Mouse (Mus musculus) intestine, embryonic 16.5 days (tissue): ENCODE data around the gene Acacb. TPM values are rescaled to one million over a fixed set of nuclear protein-coding genes. Genes with fewer than 3 reads are reported as not detected.

Experiments used
- ATAC-seq: fragments of 200-750 bp; cut with Nextera tagmentation; 2 replicates; pipeline ENCODE4 v1.8.0; 2017; ENCODE audit warnings: moderate TSS enrichment, moderate library complexity
- H3K27ac ChIP-seq: fragments of 300-500 bp; sonication (generic); 2 replicates; pipeline ENCODE4 v1.5.1; 2014; ENCODE audit warnings: mild to moderate bottlenecking, low read length
- H3K27me3 ChIP-seq: fragments of 300-500 bp; sonication (generic); replicated peaks from 2 replicates; pipeline ENCODE4 v1.6.1; 2014; ENCODE audit warnings: low read length, control low read depth, mixed read lengths; ENCODE audit not compliant: control insufficient read depth, insufficient read depth
- H3K36me3 ChIP-seq: fragments of 300-500 bp; sonication (generic); 2 replicates; pipeline ENCODE4 v1.6.1; 2014; ENCODE audit warnings: low read length, control low read depth; ENCODE audit not compliant: control insufficient read depth, insufficient read depth
- H3K4me1 ChIP-seq: fragments of 300-500 bp; sonication (generic); 2 replicates; pipeline ENCODE4 v1.6.1; 2014; ENCODE audit warnings: low read length, control low read depth, mixed read lengths; ENCODE audit not compliant: control insufficient read depth, insufficient read depth
- H3K4me2 ChIP-seq: fragments of 300-500 bp; sonication (generic); 2 replicates; pipeline ENCODE4 v1.6.1; 2014; ENCODE audit warnings: low read depth, low read length, control low read depth
- H3K4me3 ChIP-seq: fragments of 300-500 bp; sonication (generic); 2 replicates; pipeline ENCODE4 v1.5.1; 2014; ENCODE audit warnings: mild to moderate bottlenecking, low read length
- H3K9ac ChIP-seq: fragments of 300-500 bp; sonication (generic); 2 replicates; pipeline ENCODE4 v1.6.1; 2014; ENCODE audit warnings: low read depth, low read length
- H3K9me3 ChIP-seq: fragments of 300-500 bp; sonication (generic); 2 replicates; pipeline ENCODE4 v1.6.1; 2016; ENCODE audit warnings: low read length, control low read depth; ENCODE audit not compliant: control insufficient read depth
- WGBS: fragments of 180-500 bp; shearing (Covaris S2); extraction: QIAGEN DNeasy Blood & Tissue Kit; methylation state at CpG from one replicate; pipeline ENCODE4 v1.1.7; 2014; 5-methylcytosine and 5-hydroxymethylcytosine counted together
- polyA plus RNA-seq: library from polyadenylated mRNA; unstranded; fragments of >200 nt; fragmentation: Nextera tagmentation; extraction: Ambion mirVana; gene quantifications from 2 replicates; pipeline ENCODE4 v1.2.1, GENCODE M21; 2015

The Acacb gene
- polyA plus RNA-seq = 1.1 and 1.4 TPM in 2 replicates

DNA sequence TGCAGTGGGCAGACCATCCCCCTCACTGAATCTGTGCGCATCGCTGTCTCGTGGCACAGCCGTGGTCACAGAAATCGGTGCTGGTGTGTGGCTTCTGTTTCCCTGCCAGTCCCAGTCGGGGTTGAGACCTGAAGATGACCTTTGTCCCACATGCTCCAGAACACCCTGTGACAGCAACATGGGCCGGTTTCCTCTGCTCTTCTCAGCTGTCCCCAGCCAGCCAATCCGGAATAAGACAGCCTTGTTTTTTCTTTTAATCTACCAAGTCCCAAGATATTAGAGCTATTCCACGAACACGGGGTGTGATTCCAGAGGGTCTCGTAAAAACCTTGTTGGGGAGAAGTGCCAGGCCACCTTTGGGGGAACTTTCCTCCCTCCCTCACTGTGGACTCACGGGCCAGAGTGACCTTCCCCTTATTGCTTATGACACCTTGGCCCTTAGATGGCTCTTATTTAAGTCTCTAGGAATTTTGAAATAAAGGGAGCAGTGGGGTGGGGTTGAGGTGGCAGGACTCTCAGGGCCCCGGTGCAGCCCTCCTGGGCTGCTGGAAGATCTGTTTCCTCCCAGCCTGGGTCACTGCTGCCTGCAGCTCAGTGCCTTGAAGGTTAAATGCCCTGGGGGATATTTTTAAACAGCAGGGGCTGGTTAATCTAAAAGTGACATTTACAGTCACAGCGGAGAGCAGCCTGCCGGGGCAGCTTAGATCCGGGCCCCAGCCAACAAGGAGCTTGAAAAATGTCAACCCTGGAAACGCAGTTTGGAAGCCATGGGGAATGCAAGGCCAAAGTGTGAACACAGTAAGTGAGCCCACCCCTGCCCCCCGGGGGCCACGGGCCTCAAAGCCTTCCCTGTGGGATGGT, at the start of gene Acacb:
Acacb (plus strand) TSS at position 508 of the 861 bp plus-strand sequence.
- H3K4me2 ChIP-seq = no peak within 1 kb of the TSS; the same call in 1 of the 2 replicates
- H3K4me3 ChIP-seq = no peak within 1 kb of the TSS
- H3K9me3 ChIP-seq = no peaks in the 10 kb centered on the region
- peak; percentile 56 for ATAC-seq
- H3K36me3 ChIP-seq = no peaks in the 10 kb centered on the region
- H3K27ac ChIP-seq = peak within 1 kb of the TSS; percentile 14; the same call in 1 of the 2 replicates
- peak within 1 kb of the TSS; percentile 33 for H3K9ac ChIP-seq
- WGBS = 31% methylated on average over 19 of the region's 19 CpGs
- H3K27me3 ChIP-seq = no peaks in the 10 kb centered on the region
- H3K4me1 ChIP-seq = peaks cover 22% of the 10 kb centered on the region

DNA sequence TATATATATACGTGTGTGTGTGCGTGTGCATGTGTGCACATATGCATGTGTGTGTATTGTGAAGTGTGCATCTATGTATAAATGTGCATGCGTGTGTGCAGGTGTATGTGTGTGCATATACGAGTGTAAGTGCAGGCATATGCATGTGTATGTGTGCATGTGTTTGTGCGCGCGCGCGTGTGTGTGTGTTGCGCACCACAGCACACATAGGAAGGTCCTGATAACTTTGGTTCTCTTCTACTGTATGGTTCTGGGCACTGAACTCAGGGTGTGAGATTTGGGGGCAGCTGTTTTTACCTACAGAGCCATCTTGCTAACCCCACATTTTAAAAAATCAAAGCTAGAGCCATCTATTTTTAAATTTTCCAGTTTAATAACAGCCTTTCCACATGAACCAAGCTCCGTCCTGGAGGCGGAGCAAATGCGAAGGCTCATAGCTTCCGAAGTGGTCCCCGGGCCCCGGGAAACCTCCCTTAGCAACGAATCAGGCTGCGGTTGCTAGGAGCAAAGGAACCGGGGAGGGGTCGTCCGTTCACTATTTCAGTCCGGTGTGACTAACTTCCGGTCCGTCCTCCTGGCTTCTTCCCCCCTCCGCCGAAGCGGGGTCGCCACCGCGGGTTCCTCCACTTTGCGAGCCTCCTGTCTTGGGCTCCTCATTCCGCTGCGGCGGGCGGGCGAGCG, 46.5 kb upstream of the Acacb start:
- Histone ChIP-seq H3K9ac (peak overlapping the region; percentile 97), H3K4me3 (peak overlapping the region; percentile 97), H3K27me3 (no peaks in the 10 kb centered on the region), H3K4me2 (peak overlapping the region; percentile 97), H3K9me3 (no peaks in the 10 kb centered on the region), H3K36me3 (no peaks in the 10 kb centered on the region), H3K27ac (0 out of 2 replicates have a peak overlapping the region, but pooled peaks have one; percentile 51), H3K4me1 (peaks cover 10% of the 10 kb centered on the region)
- peak; percentile 94 for ATAC-seq
- 7% methylated on average over 37 of the region's 37 CpGs for WGBS

GRCm38 (mm10) chr5:114100390-114101099, 45.8 kb upstream of the Acacb start:
- Histone ChIP-seq H3K4me1 (peaks cover 10% of the 10 kb centered on the region), H3K4me2 (peak overlapping the region; percentile 97), H3K9me3 (no peaks in the 10 kb centered on the region), H3K4me3 (peak overlapping the region; percentile 97), H3K27ac (0 out of 2 replicates have a peak overlapping the region, but pooled peaks have one; percentile 51), H3K27me3 (no peaks in the 10 kb centered on the region), H3K9ac (peak overlapping the region; percentile 97), H3K36me3 (no peaks in the 10 kb centered on the region)
- 1% methylated on average over 62 of the region's 64 CpGs for WGBS
- ATAC-seq = peak; percentile 83

DNA sequence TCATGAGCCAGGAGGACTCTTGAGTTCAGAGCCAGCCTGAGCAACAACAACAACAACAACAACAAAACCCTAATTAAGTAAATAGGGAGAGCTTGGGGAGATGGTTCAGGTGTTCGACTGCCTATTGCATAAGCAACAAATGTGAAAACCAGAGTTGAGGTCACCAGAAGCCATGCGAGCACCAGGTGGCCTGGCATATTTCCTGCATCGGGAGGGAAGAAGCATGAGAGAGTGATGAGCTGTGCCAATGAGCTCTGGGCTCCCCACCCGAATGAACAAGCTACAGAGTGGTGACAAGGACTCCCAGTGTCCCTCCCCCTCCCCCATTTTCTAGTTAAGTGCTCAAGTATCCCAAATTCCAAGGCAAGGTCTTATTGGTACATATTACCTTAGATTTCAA, 44.5 kb upstream of the Acacb start:
- 83% methylated on average over 4 of the region's 4 CpGs for WGBS
- H3K4me1 ChIP-seq = peaks cover 10% of the 10 kb centered on the region
- no peak for ATAC-seq

DNA sequence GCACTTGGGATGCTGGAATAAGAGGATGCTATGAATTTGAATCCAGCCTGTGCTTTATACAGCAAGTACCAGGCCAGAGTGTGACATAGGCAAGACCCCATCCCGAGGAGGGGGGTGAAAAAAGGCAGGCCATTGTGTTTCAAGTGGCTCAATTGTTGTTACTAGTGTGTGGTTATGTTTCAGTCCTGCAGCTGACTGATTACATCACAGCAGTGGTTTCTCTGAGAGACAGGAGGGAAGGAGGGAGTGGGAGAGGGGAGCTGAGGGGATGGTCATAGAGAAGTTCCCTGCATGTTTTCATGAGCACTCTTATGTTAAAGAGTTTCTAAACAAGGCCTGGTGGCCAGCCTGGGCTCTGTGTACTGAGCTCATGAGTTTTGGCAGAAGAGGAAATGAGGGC, 43.5 kb upstream of the Acacb start:
- Histone ChIP-seq H3K4me1 (peaks cover 10% of the 10 kb centered on the region), H3K27ac (no peak overlapping the region), H3K9ac (no peak overlapping the region), H3K9me3 (no peaks in the 10 kb centered on the region), H3K4me2 (no peak overlapping the region), H3K4me3 (no peak overlapping the region), H3K27me3 (no peaks in the 10 kb centered on the region), H3K36me3 (0 out of 2 replicates have a peak, but pooled peaks cover under 1% of the 10 kb centered on the region)
- ATAC-seq = no peak
- 72% methylated on average over 1 of the region's 1 CpGs for WGBS

More for the DNA sequence above, 44.5 kb upstream of the Acacb start:
- no peak overlapping the region for H3K27ac ChIP-seq
- H3K9ac ChIP-seq = no peak overlapping the region
- H3K4me3 ChIP-seq = no peak overlapping the region
- H3K36me3 ChIP-seq = no peaks in the 10 kb centered on the region
- H3K27me3 ChIP-seq = no peaks in the 10 kb centered on the region
- no peak overlapping the region for H3K4me2 ChIP-seq
- H3K9me3 ChIP-seq = no peaks in the 10 kb centered on the region

DNA sequence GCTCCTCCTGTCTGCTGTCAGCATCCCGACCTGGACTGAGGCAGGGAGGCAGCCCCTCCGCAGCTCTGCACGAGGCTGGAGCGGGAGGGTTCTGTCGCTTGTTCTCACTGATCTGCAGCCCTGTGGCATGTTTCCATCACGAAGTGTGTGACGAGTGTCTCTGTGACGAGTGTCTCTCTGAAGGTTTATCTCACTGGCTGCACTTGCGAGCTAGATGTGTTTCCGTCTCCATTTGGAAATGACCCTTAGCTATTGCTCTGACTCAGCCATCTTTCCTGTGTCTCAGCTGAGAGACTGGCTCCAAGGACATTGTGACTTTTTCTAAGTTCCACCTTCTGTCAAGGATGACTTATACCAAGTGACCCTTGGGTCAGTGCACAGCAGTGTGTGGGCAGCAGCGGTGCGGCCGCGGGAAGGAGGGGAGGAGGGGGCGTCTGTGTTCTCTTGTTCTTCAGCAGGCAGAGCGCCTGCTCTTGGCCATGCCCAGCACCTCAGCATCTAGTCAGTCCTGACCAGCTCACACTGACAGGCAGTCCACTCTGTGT, 39.9 kb upstream of the Acacb start:
- Histone ChIP-seq H3K4me2 (no peak overlapping the region), H3K4me3 (no peak overlapping the region), H3K9ac (no peak overlapping the region), H3K4me1 (no peaks in the 10 kb centered on the region), H3K27ac (no peak overlapping the region), H3K36me3 (peaks cover 30% of the 10 kb centered on the region), H3K27me3 (no peaks in the 10 kb centered on the region), H3K9me3 (no peaks in the 10 kb centered on the region)
- ATAC-seq = no peak
- WGBS = 86% methylated on average over 16 of the region's 16 CpGs

GRCm38 (mm10) chr5:114113334-114113733, 33.0 kb upstream of the Acacb start:
- 87% methylated on average over 6 of the region's 6 CpGs for WGBS
- ATAC-seq = no peak
- H3K4me1 ChIP-seq = no peaks in the 10 kb centered on the region
- no peaks in the 10 kb centered on the region for H3K9me3 ChIP-seq
- peaks cover 26% of the 10 kb centered on the region for H3K36me3 ChIP-seq
- no peak overlapping the region for H3K27ac ChIP-seq
- H3K4me3 ChIP-seq = no peak overlapping the region
- H3K9ac ChIP-seq = no peak overlapping the region
- no peak overlapping the region for H3K4me2 ChIP-seq
- H3K27me3 ChIP-seq = no peaks in the 10 kb centered on the region

DNA sequence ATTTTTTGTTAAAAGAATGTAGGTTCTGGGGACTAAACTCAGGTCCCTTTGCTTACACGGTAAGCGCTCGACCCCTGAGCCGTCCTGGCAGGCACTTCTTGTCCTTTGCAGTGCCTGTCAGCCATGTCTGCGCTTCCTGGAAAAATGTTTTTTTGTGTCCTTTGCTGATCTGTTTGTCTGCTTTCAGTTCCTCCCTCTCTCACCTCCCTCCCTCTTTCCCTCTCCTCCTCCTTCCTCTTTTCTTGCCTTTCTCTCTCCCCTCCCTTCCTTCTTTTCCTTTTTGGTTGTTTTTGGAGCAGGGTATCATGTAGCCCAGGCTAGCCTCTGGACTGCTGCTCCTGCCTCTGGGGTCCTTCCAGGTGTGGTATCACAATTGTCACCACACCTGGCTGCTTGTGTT, 31.3 kb upstream of the Acacb start:
- no peak overlapping the region for H3K9ac ChIP-seq
- WGBS = 81% methylated on average over 5 of the region's 5 CpGs
- no peaks in the 10 kb centered on the region for H3K9me3 ChIP-seq
- H3K27me3 ChIP-seq = no peaks in the 10 kb centered on the region
- H3K4me1 ChIP-seq = no peaks in the 10 kb centered on the region
- peaks cover 9% of the 10 kb centered on the region for H3K36me3 ChIP-seq
- H3K4me3 ChIP-seq = no peak overlapping the region
- H3K27ac ChIP-seq = no peak overlapping the region
- ATAC-seq = no peak
- no peak overlapping the region for H3K4me2 ChIP-seq

- no peak for ATAC-seq
- H3K4me3 ChIP-seq = no peak overlapping the region
- H3K4me1 ChIP-seq = no peaks in the 10 kb centered on the region
Observed at GRCm38 (mm10) chr5:114116586-114116985, 29.7 kb upstream of the Acacb start.

More at GRCm38 (mm10) chr5:114116586-114116985, 29.7 kb upstream of the Acacb start:
- Histone ChIP-seq H3K36me3 (peaks cover 2% of the 10 kb centered on the region; the same call in 1 of the 2 replicates), H3K27me3 (no peaks in the 10 kb centered on the region), H3K27ac (no peak overlapping the region), H3K4me2 (no peak overlapping the region), H3K9me3 (no peaks in the 10 kb centered on the region), H3K9ac (no peak overlapping the region)
- 81% methylated on average over 7 of the region's 7 CpGs for WGBS
